Mouse (Mus musculus): ENCODE measurements around the gene Abcc3. TPM values are rescaled to one million over a fixed set of nuclear protein-coding genes. Genes with fewer than 3 reads are reported as not detected.
"Not testable (repeated sequence)": the region's sequence is repeated elsewhere in the genome, so short reads cannot be mapped to it uniquely, and the experiment has no call there.

The Abcc3 gene
- polyA plus RNA-seq, 1 experiment from 2014 or later, result 1.0 TPM

- no peak overlapping the region for H3K27ac ChIP-seq (replicated peaks)
- no peak overlapping the region for H3K4me3 ChIP-seq
- no peak for ATAC-seq (ENCODE audit: low read depth)
- 63% methylated on average over 6 of the region's 6 CpGs for WGBS
- no peak overlapping the region for H3K4me2 ChIP-seq
- peaks cover 9% of the 10 kb centered on the region for H3K4me1 ChIP-seq (replicated peaks)
- H3K36me3 ChIP-seq, result no peaks in the 10 kb centered on the region
- no peaks in the 10 kb centered on the region for H3K27me3 ChIP-seq
- H3K9me3 ChIP-seq, result no peaks in the 10 kb centered on the region
- no peak overlapping the region for H3K9ac ChIP-seq
Measured at GRCm38 (mm10) chr11:94400996-94401395, 8.2 kb upstream of the Abcc3 start.

- WGBS, result 84% methylated on average over 7 of the region's 7 CpGs
- ATAC-seq (ENCODE audit: low read depth), result no peak
- no peaks in the 10 kb centered on the region for H3K9me3 ChIP-seq
- 0 out of 2 replicates have a peak, but pooled peaks cover 4% of the 10 kb centered on the region for H3K4me1 ChIP-seq (replicated peaks)
- H3K4me3 ChIP-seq, result no peak overlapping the region
- H3K36me3 ChIP-seq, result no peaks in the 10 kb centered on the region
- peaks cover 28% of the 10 kb centered on the region for H3K27me3 ChIP-seq
- H3K4me2 ChIP-seq, result no peak overlapping the region
- no peak overlapping the region for H3K27ac ChIP-seq (replicated peaks)
- no peak overlapping the region for H3K9ac ChIP-seq
Measured at GRCm38 (mm10) chr11:94394107-94394506, 1.3 kb upstream of the Abcc3 start.

GRCm38 (mm10) chr11:94393490-94393889 lies 693 bp upstream of the Abcc3 start:
- H3K27me3 ChIP-seq, result peaks cover 28% of the 10 kb centered on the region
- H3K36me3 ChIP-seq; H3K9me3 ChIP-seq; H3K9ac ChIP-seq; H3K4me2 ChIP-seq; H3K4me1 ChIP-seq (replicated peaks); ATAC-seq (ENCODE audit: low read depth); H3K4me3 ChIP-seq; H3K27ac ChIP-seq (replicated peaks): not testable (repeated sequence)
- 83% methylated on average over 4 of the region's 4 CpGs for WGBS

GRCm38 (mm10) chr11:94391661-94392060 lies 1.1 kb downstream of the Abcc3 start:
- H3K9me3 ChIP-seq, result no peaks in the 10 kb centered on the region
- 91% methylated on average over 10 of the region's 10 CpGs for WGBS
- H3K27me3 ChIP-seq, result peaks cover 28% of the 10 kb centered on the region
- H3K9ac ChIP-seq, result no peak overlapping the region
- H3K4me3 ChIP-seq, result no peak overlapping the region
- H3K27ac ChIP-seq (replicated peaks), result no peak overlapping the region
- ATAC-seq (ENCODE audit: low read depth), result no peak
- H3K4me2 ChIP-seq, result no peak overlapping the region
- H3K4me1 ChIP-seq (replicated peaks), result peaks cover 7% of the 10 kb centered on the region
- no peaks in the 10 kb centered on the region for H3K36me3 ChIP-seq

GRCm38 (mm10) chr11:94390825-94391224 lies 2.0 kb downstream of the Abcc3 start:
- peaks cover 28% of the 10 kb centered on the region for H3K27me3 ChIP-seq
- no peak overlapping the region for H3K27ac ChIP-seq (replicated peaks)
- no peak overlapping the region for H3K9ac ChIP-seq
- H3K4me2 ChIP-seq, result no peak overlapping the region
- no peaks in the 10 kb centered on the region for H3K36me3 ChIP-seq
- H3K4me1 ChIP-seq (replicated peaks), result peaks cover 15% of the 10 kb centered on the region
- no peak for ATAC-seq (ENCODE audit: low read depth)
- H3K4me3 ChIP-seq, result no peak overlapping the region
- 90% methylated on average over 6 of the region's 6 CpGs for WGBS
- H3K9me3 ChIP-seq, result no peaks in the 10 kb centered on the region

GRCm38 (mm10) chr11:94389724-94390396 lies 2.9 kb downstream of the Abcc3 start:
- WGBS, result 70% methylated on average over 6 of the region's 6 CpGs
- H3K4me3 ChIP-seq, result no peak overlapping the region
- no peak overlapping the region for H3K4me2 ChIP-seq
- no peaks in the 10 kb centered on the region for H3K36me3 ChIP-seq
- no peak overlapping the region for H3K9ac ChIP-seq
- no peaks in the 10 kb centered on the region for H3K9me3 ChIP-seq
- peaks cover 27% of the 10 kb centered on the region for H3K27me3 ChIP-seq
- no peak overlapping the region for H3K27ac ChIP-seq (replicated peaks)
- peaks cover 20% of the 10 kb centered on the region for H3K4me1 ChIP-seq (replicated peaks)
- ATAC-seq (ENCODE audit: low read depth), result no peak

GRCm38 (mm10) chr11:94389021-94389420 lies 3.8 kb downstream of the Abcc3 start:
- Histone ChIP-seq H3K9me3 (no peaks in the 10 kb centered on the region), H3K9ac (no peak overlapping the region), H3K27ac (replicated peaks) (no peak overlapping the region), H3K4me2 (no peak overlapping the region), H3K36me3 (no peaks in the 10 kb centered on the region), H3K27me3 (peaks cover 26% of the 10 kb centered on the region), H3K4me1 (replicated peaks) (peaks cover 20% of the 10 kb centered on the region), H3K4me3 (no peak overlapping the region)
- WGBS, result 83% methylated on average over 4 of the region's 4 CpGs
- no peak for ATAC-seq (ENCODE audit: low read depth)

- peaks cover 19% of the 10 kb centered on the region for H3K27me3 ChIP-seq
- H3K4me2 ChIP-seq, result no peak overlapping the region
- no peak overlapping the region for H3K4me3 ChIP-seq
- peaks cover 20% of the 10 kb centered on the region for H3K4me1 ChIP-seq (replicated peaks)
- H3K27ac ChIP-seq (replicated peaks), result no peak overlapping the region
- H3K36me3 ChIP-seq, result no peaks in the 10 kb centered on the region
- H3K9ac ChIP-seq, result no peak overlapping the region
- H3K9me3 ChIP-seq, result no peaks in the 10 kb centered on the region
- 77% methylated on average over 4 of the region's 4 CpGs for WGBS
- ATAC-seq (ENCODE audit: low read depth), result no peak
Measured at GRCm38 (mm10) chr11:94387756-94388155, 5.0 kb downstream of the Abcc3 start.

- WGBS, result 9% methylated on average over 12 of the region's 12 CpGs
Measured at GRCm38 (mm10) chr11:94385977-94386771, 6.6 kb downstream of the Abcc3 start.

GRCm38 (mm10) chr11:94379736-94380135 lies 13.1 kb downstream of the Abcc3 start:
- H3K36me3 ChIP-seq, result no peaks in the 10 kb centered on the region
- WGBS, result 78% methylated on average over 8 of the region's 8 CpGs

More at GRCm38 (mm10) chr11:94385977-94386771, 6.6 kb downstream of the Abcc3 start:
- peak; percentile 65 for ATAC-seq (ENCODE audit: low read depth)
- peaks cover 5% of the 10 kb centered on the region; the same call in 1 of the 2 replicates for H3K27me3 ChIP-seq
- H3K27ac ChIP-seq (replicated peaks), result 0 out of 2 replicates have a peak overlapping the region, but pooled peaks have one; percentile 15
- H3K4me3 ChIP-seq, result no peak overlapping the region
- peaks cover 15% of the 10 kb centered on the region for H3K4me1 ChIP-seq (replicated peaks)
- peak overlapping the region; percentile 13; the same call in 1 of the 2 replicates for H3K4me2 ChIP-seq
- peak overlapping the region; percentile 41; the same call in 1 of the 2 replicates for H3K9ac ChIP-seq
- H3K9me3 ChIP-seq, result no peaks in the 10 kb centered on the region
- no peaks in the 10 kb centered on the region for H3K36me3 ChIP-seq

GRCm38 (mm10) chr11:94379061-94379460 lies 13.7 kb downstream of the Abcc3 start:
- Histone ChIP-seq H3K27ac (replicated peaks) (no peak overlapping the region), H3K36me3 (no peaks in the 10 kb centered on the region), H3K27me3 (no peaks in the 10 kb centered on the region), H3K9me3 (no peaks in the 10 kb centered on the region), H3K9ac (no peak overlapping the region), H3K4me2 (no peak overlapping the region), H3K4me1 (replicated peaks) (no peaks in the 10 kb centered on the region), H3K4me3 (no peak overlapping the region)
- no peak for ATAC-seq (ENCODE audit: low read depth)
- 24% methylated on average over 2 of the region's 2 CpGs for WGBS

More at GRCm38 (mm10) chr11:94379736-94380135, 13.1 kb downstream of the Abcc3 start:
- Histone ChIP-seq H3K9ac (no peak overlapping the region), H3K4me3 (no peak overlapping the region), H3K4me1 (replicated peaks) (no peaks in the 10 kb centered on the region), H3K9me3 (no peaks in the 10 kb centered on the region), H3K4me2 (no peak overlapping the region), H3K27me3 (no peaks in the 10 kb centered on the region), H3K27ac (replicated peaks) (no peak overlapping the region)
- ATAC-seq (ENCODE audit: low read depth), result no peak

GRCm38 (mm10) chr11:94374276-94374948 lies 18.4 kb downstream of the Abcc3 start:
- Histone ChIP-seq H3K4me3 (no peak overlapping the region), H3K27me3 (no peaks in the 10 kb centered on the region), H3K27ac (replicated peaks) (no peak overlapping the region), H3K36me3 (no peaks in the 10 kb centered on the region), H3K4me1 (replicated peaks) (peaks cover 6% of the 10 kb centered on the region), H3K9me3 (no peaks in the 10 kb centered on the region), H3K4me2 (no peak overlapping the region), H3K9ac (no peak overlapping the region)
- WGBS, result 90% methylated on average over 13 of the region's 13 CpGs
- ATAC-seq (ENCODE audit: low read depth), result no peak

All from neural tube, embryonic 13.5 days (tissue).